In the genomic region with DNA sequence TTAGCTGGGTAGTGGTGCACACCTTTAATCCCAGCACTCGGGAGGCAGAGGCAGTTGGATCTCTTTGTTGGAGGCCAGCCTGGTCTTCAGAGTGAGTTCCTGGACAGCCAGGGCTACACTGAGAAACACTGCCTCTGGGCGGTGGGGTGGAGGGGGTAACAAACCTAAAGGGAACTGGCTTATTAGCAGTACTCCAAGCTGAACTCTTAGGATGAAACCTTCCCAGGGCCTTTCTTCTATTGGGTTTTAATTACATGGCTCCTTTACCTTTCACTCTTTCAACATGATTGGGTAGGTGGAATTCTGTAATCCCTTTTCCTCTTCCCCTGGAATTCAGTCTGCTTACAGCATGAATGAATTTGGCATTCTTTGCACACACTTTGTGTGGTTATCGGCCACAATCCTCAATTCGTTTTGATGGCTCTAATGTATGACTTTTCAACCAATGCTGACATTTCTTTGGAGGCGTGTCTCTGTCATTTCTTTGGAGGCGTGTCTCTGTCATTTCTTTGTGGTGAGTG, we compare ENCODE assay signal across 9 mouse cellular contexts. TPM values are rescaled to one million over a fixed set of nuclear protein-coding genes. Genes with fewer than 3 reads are reported as not detected.
DNase-seq lines count a peak whose midpoint lies in the region; ATAC-seq lines count a peak whose summit lies in the region.
"Had no signal": no experiment of that assay in that cellular context is flagged by ENCODE, and none has a peak within 500 bp of the region (broad histone marks: within the 10 kb centered on the region; RNA-seq: fewer than 3 reads in every experiment).

No protein-coding gene starts in this region.

- H3K27me3 ChIP-seq in heart, embryonic 14.5 days (ENCODE audit: control insufficient read depth, insufficient read depth, low read length) = no peaks in the 10 kb centered on the region
- no peaks in the 10 kb centered on the region for H3K27me3 ChIP-seq in hindbrain, embryonic 12.5 days
- no peaks in the 10 kb centered on the region for H3K27me3 ChIP-seq in midbrain, embryonic 14.5 days (ENCODE audit: control insufficient read depth, insufficient read depth, low read length)

- peaks cover 7 to 23% of the 10 kb centered on the region in 2 experiments for H3K4me1 ChIP-seq in heart, embryonic 14.5 days (ENCODE audit: control insufficient read depth in 2 of 2, insufficient read depth in 2 of 2, low read length in 2 of 2)
- peaks cover 46% of the 10 kb centered on the region for H3K4me1 ChIP-seq in hindbrain, embryonic 12.5 days
- H3K4me1 ChIP-seq in midbrain, embryonic 14.5 days (ENCODE audit: control insufficient read depth, insufficient read depth, low read length) = peaks cover 46% of the 10 kb centered on the region

- no peak for DNase-seq in heart, postnatal 36 days
- DNase-seq in embryo, embryonic 10 days (ENCODE audit: low spot score) = peak; percentile 50
- peak; percentile 78 for DNase-seq in midbrain, embryonic 14.5 days
- no peak for DNase-seq in gastrocnemius, postnatal 36 days
- DNase-seq in MN1 (ENCODE audit: low spot score) = no peak
- DNase-seq in adrenal gland, adult 18-20 months (ENCODE audit: low spot score in 2 of 2) = no peak
- DNase-seq: cerebellum, adult 8-10 months had no signal

- H3K4me2 ChIP-seq in heart, embryonic 14.5 days (ENCODE audit: low read length) = peak overlapping the region; percentile 72
- H3K4me2 ChIP-seq in hindbrain, embryonic 12.5 days (replicated peaks) = peak overlapping the region; percentile 76
- peak overlapping the region; percentile 83 for H3K4me2 ChIP-seq in midbrain, embryonic 14.5 days (ENCODE audit: low read length)

- no peaks in the 10 kb centered on the region for H3K36me3 ChIP-seq in heart, embryonic 14.5 days (ENCODE audit: control insufficient read depth, insufficient read depth, low read length)
- H3K36me3 ChIP-seq in hindbrain, embryonic 12.5 days = no peaks in the 10 kb centered on the region
- H3K36me3 ChIP-seq in midbrain, embryonic 14.5 days (ENCODE audit: control insufficient read depth, insufficient read depth, low read length) = no peaks in the 10 kb centered on the region

- peak overlapping the region in 1 of 2 experiments; percentile 100; a peak in 2 of 4 replicates for H3K27ac ChIP-seq in heart, embryonic 14.5 days (replicated peaks in 1 of 2; ENCODE audit: control insufficient read depth in 1 of 2, insufficient read depth in 1 of 2, low read depth in 2 of 2, low read length in 2 of 2)
- peak overlapping the region; percentile 100 for H3K27ac ChIP-seq in hindbrain, embryonic 12.5 days
- H3K27ac ChIP-seq in midbrain, embryonic 14.5 days (replicated peaks; ENCODE audit: low read depth, low read length) = peak overlapping the region; percentile 100

- ATAC-seq in heart, embryonic 14.5 days (ENCODE audit: insufficient number of reproducible peaks, insufficient read depth, low FRiP score, low read depth) = no peak
- no peak for ATAC-seq in hindbrain, embryonic 12.5 days (ENCODE audit: low FRiP score)
- ATAC-seq in midbrain, embryonic 14.5 days (ENCODE audit: low FRiP score, low TSS enrichment) = no peak

- H3K9me3 ChIP-seq in heart, embryonic 14.5 days (ENCODE audit: control insufficient read depth, low read length) = no peaks in the 10 kb centered on the region
- H3K9me3 ChIP-seq in hindbrain, embryonic 12.5 days (replicated peaks) = no peaks in the 10 kb centered on the region
- H3K9me3 ChIP-seq in midbrain, embryonic 14.5 days (ENCODE audit: control insufficient read depth, low read length) = no peaks in the 10 kb centered on the region

- WGBS in heart, embryonic 14.5 days = 82% methylated on average over 6 of the region's 6 CpGs
- WGBS in hindbrain, embryonic 12.5 days = 16% methylated on average over 6 of the region's 6 CpGs
- under 1% methylated on average over 6 of the region's 6 CpGs for WGBS in midbrain, embryonic 14.5 days

- intact Hi-C loops in heart, postnatal 36 days (cut with DNase I) = loop anchor here (2.0 kb wide), 1 partner anchor 39 kb away; no protein-coding TSS in a partner anchor
- intact Hi-C loops in gastrocnemius, postnatal 36 days (cut with DNase I) = no loop called here

- no peak overlapping the region for H3K9ac ChIP-seq in heart, embryonic 14.5 days (ENCODE audit: low read length)
- H3K9ac ChIP-seq in hindbrain, embryonic 12.5 days = peak overlapping the region; percentile 3; the same call in 1 of the 2 replicates
- peak overlapping the region; percentile 100; the same call in 1 of the 2 replicates for H3K9ac ChIP-seq in midbrain, embryonic 14.5 days (replicated peaks; ENCODE audit: low read length)

- no peak overlapping the region for H3K4me3 ChIP-seq in heart, embryonic 14.5 days (ENCODE audit: control insufficient read depth in 1 of 2, insufficient read depth in 1 of 2, low read depth in 1 of 2, low read length in 2 of 2)
- peak overlapping the region; percentile 92; the same call in 1 of the 2 replicates for H3K4me3 ChIP-seq in hindbrain, embryonic 12.5 days
- H3K4me3 ChIP-seq in midbrain, embryonic 14.5 days (replicated peaks; ENCODE audit: low read depth, low read length) = peak overlapping the region; percentile 94

RNA-seq across cellular contexts. Expression of gene Pbld2, which starts 1.4 kb away (rescaled TPM):
- 0.46 and 1.3 TPM in 2 replicates for polyA plus RNA-seq in heart, embryonic 14.5 days (2014; fragmentation: Nextera tagmentation; extraction: Ambion mirVana)
- total RNA-seq in heart, postnatal 36 days (2021) = 1 to 10 TPM; 6.9 to 7.3 TPM
- 0.64 and 1.3 TPM in 2 replicates for polyA plus RNA-seq in hindbrain, embryonic 12.5 days (2016; fragmentation: Nextera tagmentation; extraction: Ambion mirVana)
- polyA plus RNA-seq in midbrain, embryonic 14.5 days (2014; fragmentation: Nextera tagmentation; extraction: Ambion mirVana) = 0.79 and 0.89 TPM in 2 replicates
- 1 to 10 TPM; 2.7 to 3.2 TPM for total RNA-seq in gastrocnemius, postnatal 36 days (2021)
- total RNA-seq in adrenal gland, adult 18-20 months (2021) = 1 to 10 TPM; 4.2 to 4.9 TPM

RNA-seq across cellular contexts. Expression of gene Hnrnph3, which starts 1.5 kb away (rescaled TPM):
- polyA plus RNA-seq in heart, embryonic 14.5 days (2014; fragmentation: Nextera tagmentation; extraction: Ambion mirVana) = 42.8 and 47.3 TPM in 2 replicates
- total RNA-seq in heart, postnatal 36 days (2021) = 10 to 100 TPM; 30.7 to 33.2 TPM
- 230 and 238 TPM in 2 replicates for polyA plus RNA-seq in hindbrain, embryonic 12.5 days (2016; fragmentation: Nextera tagmentation; extraction: Ambion mirVana)
- 101 TPM in 2 replicates for polyA plus RNA-seq in midbrain, embryonic 14.5 days (2014; fragmentation: Nextera tagmentation; extraction: Ambion mirVana)
- total RNA-seq in gastrocnemius, postnatal 36 days (2021) = 10 to 100 TPM; 14.2 to 15.3 TPM
- total RNA-seq in adrenal gland, adult 18-20 months (2021) = 10 to 100 TPM; 51.1 to 53.6 TPM

RNA-seq across cellular contexts. Expression of gene Pbld1, which starts 34.4 kb away (rescaled TPM):
- 0.66 and 0.68 TPM in 2 replicates for polyA plus RNA-seq in heart, embryonic 14.5 days (2014; fragmentation: Nextera tagmentation; extraction: Ambion mirVana)
- total RNA-seq in heart, postnatal 36 days (2021) = 1 to 10 TPM; 1.8 to 2.3 TPM
- 0.79 and 0.83 TPM in 2 replicates for polyA plus RNA-seq in hindbrain, embryonic 12.5 days (2016; fragmentation: Nextera tagmentation; extraction: Ambion mirVana)
- polyA plus RNA-seq in midbrain, embryonic 14.5 days (2014; fragmentation: Nextera tagmentation; extraction: Ambion mirVana) = 0.58 and 0.93 TPM in 2 replicates
- total RNA-seq in gastrocnemius, postnatal 36 days (2021) = under 1 TPM; 0.32 to 0.89 TPM
- 1 to 10 TPM; 1.5 to 2.9 TPM for total RNA-seq in adrenal gland, adult 18-20 months (2021)

RNA-seq across cellular contexts. Expression of gene Rufy2, which starts 45.5 kb away (rescaled TPM):
- 15.5 and 15.8 TPM in 2 replicates for polyA plus RNA-seq in heart, embryonic 14.5 days (2014; fragmentation: Nextera tagmentation; extraction: Ambion mirVana)
- total RNA-seq in heart, postnatal 36 days (2021) = 10 to 100 TPM; 10.4 to 11.8 TPM
- polyA plus RNA-seq in hindbrain, embryonic 12.5 days (2016; fragmentation: Nextera tagmentation; extraction: Ambion mirVana) = 36.7 and 40.0 TPM in 2 replicates
- polyA plus RNA-seq in midbrain, embryonic 14.5 days (2014; fragmentation: Nextera tagmentation; extraction: Ambion mirVana) = 59.9 and 60.3 TPM in 2 replicates
- 1 to 10 TPM; 4.3 to 7.5 TPM for total RNA-seq in gastrocnemius, postnatal 36 days (2021)
- total RNA-seq in adrenal gland, adult 18-20 months (2021) = 10 to 100 TPM in 1 of 2 experiments, 1 to 10 TPM in 1; 9.5 to 10.0 TPM

Comparison
In these comparisons a context has a peak if more than half of its experiments do, and no peak if none do; other contexts are left out.
1. H3K4me3 ChIP-seq: peak in hindbrain, embryonic 12.5 days (single experiment) and midbrain, embryonic 14.5 days (single experiment); none in heart, embryonic 14.5 days (0 of 2).
2. DNase-seq: peak in embryo, embryonic 10 days (single experiment) and midbrain, embryonic 14.5 days (single experiment); none in heart, postnatal 36 days (0 of 2), gastrocnemius, postnatal 36 days (0 of 2), MN1 (single experiment) and adrenal gland, adult 18-20 months (0 of 2).
3. Peak in every context shown above with its lines, with median percentiles within 50 percentile points of each other: H3K4me2 ChIP-seq.